Mouse (Mus musculus) ES-CJ7 (cell line): ENCODE measurements around the gene Ttc7b.
A peak's percentile ranks its signal among the peaks of the same experiment; 100 is the strongest.

Source experiments
- DNase-seq: peaks from one replicate; pipeline ENCODE4 v3.0.0; 2011; ENCODE audit warnings: low read depth, low spot score

The Ttc7b gene

DNA sequence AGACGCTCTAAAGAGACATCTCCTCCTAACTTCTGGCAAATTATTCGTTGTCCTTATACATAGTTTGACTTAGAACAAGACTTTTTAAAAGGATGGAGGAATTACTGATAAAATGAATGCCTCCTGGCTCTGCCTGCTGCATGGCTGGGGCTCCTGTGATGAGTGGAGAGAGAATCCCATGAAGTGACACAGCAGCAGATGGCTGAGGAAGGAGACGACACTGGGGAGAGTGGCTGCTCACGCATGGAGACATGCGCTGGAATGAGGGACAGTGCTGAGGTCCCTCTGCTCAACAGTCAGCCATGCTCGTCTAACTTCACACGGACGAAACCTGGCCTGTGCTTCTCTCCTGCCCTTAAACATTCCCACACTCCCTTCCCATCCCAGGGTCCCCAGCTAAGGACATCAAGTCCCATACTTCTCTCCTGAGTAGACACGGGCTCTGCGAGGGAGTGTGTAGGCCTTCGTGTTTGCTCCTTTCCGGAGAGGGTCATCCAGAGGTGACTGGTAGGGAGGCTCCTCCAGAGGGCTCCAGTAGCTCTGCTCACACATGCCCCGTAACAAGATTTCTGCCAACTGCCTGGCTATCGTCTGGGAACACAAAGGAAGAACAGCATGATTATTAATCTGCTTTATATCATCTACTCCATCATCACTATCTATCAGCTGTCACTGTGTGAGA is 105.8 kb downstream of the Ttc7b start:
- no peak for DNase-seq

GRCm38 (mm10) chr12:100408714-100409113 is 111.9 kb downstream of the Ttc7b start:
- DNase-seq, result no peak

- no peak for DNase-seq
Measured at GRCm38 (mm10) chr12:100408143-100408542, 112.5 kb downstream of the Ttc7b start.

GRCm38 (mm10) chr12:100407371-100407770 is 113.3 kb downstream of the Ttc7b start:
- peak; percentile 54 for DNase-seq

GRCm38 (mm10) chr12:100406094-100406493 is 114.5 kb downstream of the Ttc7b start:
- DNase-seq, result no peak

DNA sequence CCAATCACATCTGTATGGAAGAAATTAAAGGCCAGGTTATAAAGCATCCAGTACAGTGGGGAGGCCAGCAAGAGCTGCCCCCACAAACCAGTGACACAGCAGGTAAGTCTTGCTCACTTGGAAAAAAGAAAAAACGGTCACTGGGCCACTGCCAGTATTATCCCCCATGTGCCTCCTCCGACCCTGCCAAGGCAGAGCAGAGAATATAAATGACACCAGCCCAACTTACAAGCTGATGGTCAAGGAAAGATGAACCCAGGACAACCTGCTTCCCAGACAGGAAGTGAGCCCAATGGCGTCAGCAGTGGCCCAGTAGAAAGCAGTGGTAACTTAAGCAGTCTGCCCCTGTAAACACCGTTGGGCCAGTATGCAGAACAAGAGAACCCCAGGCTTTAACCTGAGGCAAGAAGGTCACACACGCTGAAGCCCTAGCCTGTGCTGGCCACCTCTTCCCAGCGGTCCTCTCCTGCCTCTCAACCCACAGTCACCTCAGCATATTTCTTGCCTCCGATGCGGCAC is 115.1 kb downstream of the Ttc7b start:
- no peak for DNase-seq

GRCm38 (mm10) chr12:100404430-100404829 is 116.2 kb downstream of the Ttc7b start:
- DNase-seq, result no peak

DNA sequence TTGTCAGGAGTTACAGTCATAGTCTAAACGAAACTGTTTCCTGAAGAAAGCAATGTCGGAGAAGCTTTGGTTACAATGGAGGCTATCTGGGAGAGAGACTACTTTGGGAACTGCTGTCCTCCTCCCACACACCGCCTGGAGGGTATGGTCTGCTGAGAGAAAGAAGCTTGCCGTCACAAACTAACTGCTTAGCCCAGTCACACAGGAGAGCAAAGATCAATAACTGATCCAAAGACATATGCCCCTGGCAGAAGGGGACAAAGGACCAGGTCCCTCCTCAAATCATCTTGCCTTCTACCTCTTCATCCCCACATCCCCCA is 117.7 kb downstream of the Ttc7b start:
- DNase-seq, result no peak

DNA sequence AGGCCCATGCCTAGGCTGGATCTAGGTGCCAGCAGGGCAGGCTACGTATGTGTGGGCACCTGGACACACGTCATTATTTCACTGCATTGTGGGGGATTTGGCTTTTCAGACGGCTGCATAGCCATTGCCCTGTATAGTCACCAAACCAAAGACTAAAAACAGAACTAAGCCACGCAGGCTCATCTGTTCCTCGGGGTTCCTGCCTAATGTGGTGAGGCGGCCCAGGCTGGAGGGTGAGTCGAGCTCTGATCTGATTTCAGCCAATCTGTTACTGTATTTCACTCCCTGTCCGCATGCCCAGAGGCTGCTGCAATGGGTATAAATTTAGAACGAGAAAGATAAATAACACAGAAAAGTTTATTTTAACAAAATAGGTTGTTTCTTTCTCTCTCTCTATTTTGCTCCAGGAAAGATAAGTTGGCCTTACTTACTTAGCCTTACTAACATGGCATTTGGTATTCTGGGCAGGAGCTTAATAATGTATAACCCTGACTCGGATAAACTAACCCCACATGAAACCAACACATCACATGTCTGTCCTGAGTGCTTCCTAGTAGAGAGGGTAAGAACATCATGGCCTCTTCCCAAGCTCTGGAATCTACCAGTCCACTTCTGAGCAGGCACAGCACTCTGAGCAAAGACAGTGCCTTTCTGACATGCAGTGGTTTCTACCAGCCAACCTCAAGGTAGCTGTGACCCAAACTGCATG is 118.2 kb downstream of the Ttc7b start:
- no peak for DNase-seq

- no peak for DNase-seq
Measured at GRCm38 (mm10) chr12:100400119-100400518, 120.5 kb downstream of the Ttc7b start.

GRCm38 (mm10) chr12:100399126-100399727 is 121.4 kb downstream of the Ttc7b start:
- DNase-seq, result no peak

GRCm38 (mm10) chr12:100398268-100398943 is 122.2 kb downstream of the Ttc7b start:
- no peak for DNase-seq

GRCm38 (mm10) chr12:100397432-100398146 is 123.0 kb downstream of the Ttc7b start:
- DNase-seq, result no peak

- DNase-seq, result no peak
Measured at GRCm38 (mm10) chr12:100396806-100397205, 123.8 kb downstream of the Ttc7b start.

GRCm38 (mm10) chr12:100393532-100393931 is 127.1 kb downstream of the Ttc7b start:
- DNase-seq, result no peak

DNA sequence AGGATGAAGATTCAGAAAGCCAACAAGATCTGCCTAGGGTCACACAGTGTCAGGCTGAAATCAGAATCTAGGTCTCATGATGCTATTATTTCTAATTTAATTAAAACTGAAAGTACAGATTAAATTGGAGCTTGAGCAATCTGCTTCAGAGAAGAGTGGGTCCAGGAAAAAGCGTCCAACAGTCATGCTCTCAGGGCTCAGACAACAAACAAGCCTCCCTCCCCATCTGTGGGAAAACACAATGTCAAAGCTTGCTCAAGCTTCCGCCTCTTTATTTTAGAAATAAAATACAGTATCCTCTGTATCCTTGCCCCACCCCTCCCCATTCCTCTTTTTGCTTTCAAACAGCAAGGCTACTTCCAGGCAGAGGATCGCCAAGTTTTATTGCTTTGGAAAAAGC is 127.5 kb downstream of the Ttc7b start:
- DNase-seq, result no peak

DNA sequence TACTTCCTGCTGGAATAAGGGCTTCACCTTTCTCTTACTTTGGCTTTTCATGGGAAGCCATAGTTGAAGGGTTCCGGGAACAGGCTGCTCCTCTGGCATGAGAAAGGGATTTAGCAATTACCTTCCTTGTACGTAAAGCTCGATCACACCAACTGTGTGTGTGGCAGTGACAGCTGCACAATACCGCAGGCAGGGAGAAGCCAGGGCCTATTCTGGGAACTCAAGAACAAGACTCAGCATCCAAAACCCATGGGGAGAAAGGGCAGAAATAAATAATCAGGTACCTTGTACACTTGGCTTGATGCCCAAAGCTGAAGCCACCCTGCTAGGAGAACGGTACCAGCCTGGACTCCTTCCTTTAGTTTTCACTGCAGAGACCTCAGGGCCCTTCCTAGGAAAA is 128.2 kb downstream of the Ttc7b start:
- no peak for DNase-seq

DNA sequence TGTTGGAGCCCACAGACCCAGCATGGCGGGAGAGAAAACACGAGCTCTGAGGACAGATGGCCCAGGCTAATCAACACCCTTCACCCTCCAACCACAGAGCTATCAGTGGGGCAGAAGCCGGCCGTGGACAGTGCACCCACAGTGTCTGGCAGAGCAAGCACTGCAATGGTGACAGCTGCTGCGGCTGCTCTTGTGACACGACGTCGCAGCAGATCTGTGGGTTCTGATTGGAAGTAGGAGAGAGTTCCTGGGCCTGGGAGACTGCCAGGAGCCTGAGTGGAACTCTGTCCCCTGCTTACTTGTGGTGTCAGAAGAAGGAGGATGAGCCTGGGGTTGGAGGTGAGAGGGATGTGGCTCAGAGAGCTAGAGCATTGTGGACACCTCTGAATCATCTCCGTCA is 128.7 kb downstream of the Ttc7b start:
- no peak for DNase-seq

GRCm38 (mm10) chr12:100389878-100390710 is 130.5 kb downstream of the Ttc7b start:
- DNase-seq, result no peak

GRCm38 (mm10) chr12:100386259-100386658 is 134.4 kb downstream of the Ttc7b start:
- DNase-seq, result no peak

GRCm38 (mm10) chr12:100382526-100382925 is 138.1 kb downstream of the Ttc7b start:
- DNase-seq, result no peak
